Mouse (Mus musculus) heart, adult 9 months (tissue): ENCODE data around the gene Entpd4b.
"Not testable (repeated sequence)": the region's sequence is repeated elsewhere in the genome, so short reads cannot be mapped to it uniquely, and the experiment has no call there.

Experiments used
- DNase-seq, 2 experiments: peaks; one replicate each; pipeline ENCODE4 v3.0.0; 2022; ENCODE audit warnings: low spot score in 2 of 2

Gene Entpd4b

DNA sequence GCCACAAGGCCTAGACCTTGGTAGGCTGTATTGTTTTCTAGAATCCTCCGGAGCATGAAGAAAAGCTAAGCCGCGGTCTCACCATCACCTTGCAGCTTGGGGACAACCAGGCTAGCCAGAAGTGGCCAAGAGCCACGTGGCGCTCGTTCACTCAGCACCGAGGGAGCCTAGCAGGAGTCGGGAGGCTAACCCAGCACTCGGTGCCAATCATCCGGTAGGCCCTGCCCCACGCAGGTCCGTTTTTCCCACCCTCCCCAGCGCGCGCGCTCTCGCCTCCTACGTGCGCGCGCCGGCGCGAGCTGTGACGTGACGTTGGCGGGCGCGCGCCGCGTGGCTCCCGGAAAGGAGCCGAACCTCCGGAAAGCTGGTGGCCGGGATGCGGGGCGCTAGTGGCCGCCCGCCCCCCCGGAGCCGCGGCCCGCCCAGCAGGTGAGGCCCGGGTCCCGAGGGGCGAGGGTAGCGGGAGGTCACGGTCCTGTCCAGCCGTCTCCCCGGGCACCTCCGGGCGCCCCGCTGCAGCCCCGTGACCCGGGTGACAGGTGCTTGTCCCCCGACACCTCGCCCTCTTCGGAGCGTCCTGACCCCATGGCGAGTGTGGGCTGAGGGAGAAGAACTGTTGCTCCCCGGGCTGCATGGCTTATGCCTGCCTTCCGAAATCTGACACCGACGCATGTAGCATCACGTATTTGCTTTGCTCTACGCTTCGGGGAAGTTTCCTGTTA, at the start of gene Entpd4b:
Entpd4b (plus strand) TSS at position 315 of the 722 bp plus-strand sequence.
- not testable (repeated sequence) for DNase-seq

GRCm38 (mm10) chr14:69507000-69507399, 48.2 kb upstream of the Entpd4b start:
- DNase-seq = not testable (repeated sequence)

- not testable (repeated sequence) for DNase-seq
Observed at GRCm38 (mm10) chr14:69512449-69512848, 42.8 kb upstream of the Entpd4b start, which contains the start of gene Gm27179. Gene Gm27179 (minus strand): TSS chr14:69512549.

GRCm38 (mm10) chr14:69520810-69521209, 34.4 kb upstream of the Entpd4b start:
- DNase-seq = not testable (repeated sequence)

GRCm38 (mm10) chr14:69523001-69523400, 32.2 kb upstream of the Entpd4b start:
- DNase-seq = not testable (repeated sequence)

DNA sequence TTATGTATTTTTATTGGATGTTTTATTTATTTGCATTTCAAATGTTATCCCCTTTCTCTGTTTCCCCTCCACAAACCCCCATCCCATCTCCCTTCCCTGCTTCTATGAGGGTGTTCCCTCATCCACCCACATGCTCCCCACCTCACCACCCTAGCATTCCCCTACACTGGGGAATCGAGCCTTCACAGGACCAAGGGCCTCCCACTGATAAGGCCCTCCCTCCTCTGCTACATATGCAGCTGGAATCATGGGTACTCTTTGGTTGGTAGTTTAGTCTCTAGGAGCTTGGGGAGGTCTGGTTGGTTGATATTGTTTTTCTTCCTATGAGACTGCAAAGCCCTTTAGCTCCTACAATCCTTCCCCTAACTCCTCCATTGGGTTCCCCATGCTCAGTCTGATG, 29.0 kb upstream of the Entpd4b start:
- not testable (repeated sequence) for DNase-seq

DNA sequence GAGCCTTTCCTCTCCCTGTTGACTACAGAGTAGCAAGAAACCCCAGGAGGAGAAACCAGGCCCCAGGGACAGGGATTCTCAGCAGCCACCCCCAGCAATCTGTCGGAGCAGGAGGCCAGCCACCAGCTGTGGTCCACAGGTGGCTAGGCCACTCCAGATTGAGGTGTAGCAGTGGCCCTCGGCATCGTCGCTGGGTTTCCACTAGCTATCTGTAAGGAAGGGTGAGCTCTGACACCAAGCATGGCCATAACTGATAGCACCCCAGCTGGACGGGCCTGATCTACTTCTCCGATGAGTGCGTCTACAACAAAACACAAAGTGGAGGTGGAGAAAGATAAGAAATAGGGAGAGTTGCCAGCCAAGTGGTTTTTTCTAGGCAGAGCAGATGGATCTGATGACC, 18.7 kb upstream of the Entpd4b start:
- DNase-seq = not testable (repeated sequence)

- DNase-seq = not testable (repeated sequence)
Observed at GRCm38 (mm10) chr14:69540113-69540512, 15.1 kb upstream of the Entpd4b start.

- not testable (repeated sequence) for DNase-seq
Observed at GRCm38 (mm10) chr14:69542695-69543094, 12.5 kb upstream of the Entpd4b start.

GRCm38 (mm10) chr14:69544033-69544432, 11.2 kb upstream of the Entpd4b start:
- DNase-seq = not testable (repeated sequence)

DNA sequence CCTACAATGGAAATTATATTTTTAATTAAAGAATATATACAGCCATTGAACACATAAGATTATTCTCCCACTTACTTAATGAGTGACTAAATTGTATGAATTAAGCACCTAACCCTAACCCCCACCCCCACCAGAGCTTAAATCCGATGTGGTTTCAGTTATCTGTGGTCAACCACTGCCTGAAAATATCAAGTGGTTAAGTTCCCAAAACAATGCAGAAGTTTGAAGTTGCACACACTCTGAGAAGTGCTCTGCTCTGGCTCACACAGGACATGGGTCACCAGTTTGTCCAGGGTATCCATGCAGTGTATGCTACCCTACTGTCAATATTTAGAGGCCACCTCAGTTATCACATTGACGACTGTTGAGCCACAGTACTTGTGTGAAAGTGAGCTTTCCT, 10.2 kb upstream of the Entpd4b start:
- DNase-seq = not testable (repeated sequence)

GRCm38 (mm10) chr14:69547310-69547709, 7.9 kb upstream of the Entpd4b start:
- not testable (repeated sequence) for DNase-seq

DNA sequence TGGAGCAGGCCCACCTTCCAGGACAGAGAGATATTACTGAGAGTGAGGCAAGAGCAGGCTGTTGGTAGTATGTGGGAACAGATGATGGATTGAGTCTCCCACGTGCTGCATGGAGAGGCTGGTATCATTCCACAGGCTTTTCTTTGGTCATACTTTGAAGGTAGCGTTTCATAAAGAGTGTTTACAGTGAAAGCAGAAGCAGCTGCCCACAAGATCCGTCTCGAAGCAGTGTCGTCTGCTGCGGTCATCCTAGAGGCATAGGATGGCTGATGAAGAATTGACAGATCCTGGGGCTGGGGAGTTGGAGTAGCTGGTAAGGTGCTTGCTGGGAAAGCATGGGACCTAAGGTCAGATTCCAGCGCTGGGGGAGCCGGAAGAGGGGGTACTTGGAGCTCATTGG, 1.6 kb downstream of the Entpd4b start:
- not testable (repeated sequence) for DNase-seq

GRCm38 (mm10) chr14:69557550-69557949, 2.3 kb downstream of the Entpd4b start:
- DNase-seq = not testable (repeated sequence)
